Mouse (Mus musculus) retina, postnatal 7 days (tissue): ENCODE results near the gene Gm7145.
"Not testable (repeated sequence)": the region's sequence is repeated elsewhere in the genome, so short reads cannot be mapped to it uniquely, and the experiment has no call there.

Experiments
- DNase-seq: peaks from one replicate; pipeline ENCODE4 v3.0.0-alpha.2; 2012; ENCODE audit warnings: low read depth, low spot score

The Gm7145 gene

DNA sequence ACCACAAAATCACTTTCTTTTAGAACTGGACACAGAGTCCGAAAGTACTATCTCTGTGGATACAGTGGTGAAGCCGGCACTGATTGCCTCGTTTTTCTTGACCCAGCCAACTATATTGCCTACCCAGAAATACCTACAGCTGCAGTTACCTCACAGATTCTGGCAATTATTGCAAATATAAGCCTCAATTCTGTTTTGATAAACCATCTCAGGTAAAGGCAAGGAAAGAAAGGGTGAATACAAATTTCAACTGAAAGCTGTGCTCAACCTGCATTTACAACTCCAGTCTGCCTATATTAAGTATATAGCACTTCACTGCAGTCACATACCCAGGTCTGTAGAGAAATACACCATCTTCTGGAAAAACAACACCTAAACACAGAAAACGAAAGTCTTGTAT is at the start of gene Gm7145:
TSS of gene Gm7145 (plus strand) at position 301 of the 400 bp plus-strand sequence.
- no peak for DNase-seq

- not testable (repeated sequence) for DNase-seq
These were observed 38.0 kb upstream of the Gm7145 start, which contains the start of gene Gm28168 for GRCm38 (mm10) chr1:117927715-117928114. TSS of gene Gm28168 (plus strand) at chr1:117928015.

DNA sequence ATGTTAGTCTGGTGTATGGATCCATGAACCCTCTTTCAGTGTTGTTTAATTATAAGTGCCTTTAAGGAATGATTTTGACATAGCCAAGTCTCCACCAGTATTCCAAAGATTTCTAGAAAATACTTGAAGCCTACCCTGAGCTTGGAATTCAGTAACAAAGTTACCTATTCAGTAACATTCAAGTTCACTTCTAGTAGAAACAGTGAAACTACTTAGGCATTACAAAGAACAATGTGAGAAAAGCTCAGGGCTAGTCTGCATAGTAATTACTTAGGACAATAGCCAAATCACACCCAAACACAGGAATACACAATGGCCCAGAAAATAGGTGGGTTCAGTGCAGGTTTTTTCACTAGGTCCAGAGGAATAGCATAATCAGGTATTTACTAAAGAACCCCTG is 38.1 kb downstream of the Gm7145 start:
- DNase-seq, result not testable (repeated sequence)

- DNase-seq, result peak; percentile 0
These were observed 47.0 kb downstream of the Gm7145 start for GRCm38 (mm10) chr1:118012736-118013135.
